Mouse (Mus musculus) small intestine, adult 2 months (tissue): ENCODE data around the gene Ccdc127. TPM values are rescaled to one million over a fixed set of nuclear protein-coding genes. Genes with fewer than 3 reads are reported as not detected.

Source experiments
- H3K27ac ChIP-seq: fragments of 200-500 bp; 2 replicates; pipeline ENCODE4 v1.5.1; 2012; ENCODE audit warnings: low read depth, low read length, control low read depth, inconsistent platforms; ENCODE audit not compliant: insufficient read depth
- H3K27me3 ChIP-seq: fragments of 200-500 bp; 2 replicates; pipeline ENCODE4 v1.6.1; 2012; ENCODE audit warnings: mild to moderate bottlenecking, moderate library complexity, low read length, inconsistent platforms; ENCODE audit not compliant: control insufficient read depth, insufficient read depth
- H3K36me3 ChIP-seq: fragments of 200-500 bp; 2 replicates; pipeline ENCODE4 v1.6.1; 2012; ENCODE audit warnings: mild to moderate bottlenecking, low read length, control low read depth, inconsistent platforms; ENCODE audit not compliant: control insufficient read depth, insufficient read depth
- H3K4me1 ChIP-seq: fragments of 200-500 bp; 2 replicates; pipeline ENCODE4 v1.6.1; 2012; ENCODE audit warnings: low read length, inconsistent platforms, mixed read lengths; ENCODE audit not compliant: control insufficient read depth, insufficient read depth, insufficient read length
- H3K4me3 ChIP-seq: fragments of 200-500 bp; 2 replicates; pipeline ENCODE4 v1.5.1; 2012; ENCODE audit warnings: low read depth, mild to moderate bottlenecking, control low read depth, inconsistent platforms, low read length, moderate library complexity
- CTCF ChIP-seq: fragments of 200-500 bp; IDR thresholded peaks from 2 replicates; pipeline ENCODE4 v1.5.1; 2012; ENCODE audit warnings: low read depth, mild to moderate bottlenecking, control low read depth, inconsistent platforms, low read length, moderate library complexity, mixed read lengths; ENCODE audit not compliant: insufficient replicate concordance, insufficient read length; ENCODE audit errors: extremely low read depth
- POLR2A ChIP-seq: fragments of 200-500 bp; IDR thresholded peaks from 2 replicates; pipeline ENCODE4 v1.6.1; 2012; ENCODE audit warnings: low read depth, mild to moderate bottlenecking, control low read depth, inconsistent platforms, low read length, moderate library complexity
- WGBS: fragments of 180-500 bp; shearing (Covaris S2); methylation state at CpG from one replicate; pipeline ENCODE4 v1.1.7; 2018; 5-methylcytosine and 5-hydroxymethylcytosine counted together
- polyA plus RNA-seq: library from polyadenylated mRNA; depleted of rRNA; stranded (reverse); fragments of >200 nt; gene quantifications from 2 replicates; pipeline ENCODE4 v1.2.3, GENCODE M21; 2012

Gene Ccdc127
- polyA plus RNA-seq, 1 experiment = 0.74 TPM

GRCm38 (mm10) chr13:74314616-74315015, 35.5 kb upstream of the Ccdc127 start:
- Histone ChIP-seq H3K4me1 (peaks cover 3% of the 10 kb centered on the region), H3K27me3 (no peaks in the 10 kb centered on the region), H3K36me3 (peaks cover 39% of the 10 kb centered on the region), H3K4me3 (no peak overlapping the region), H3K27ac (no peak overlapping the region)
- no peak for TF ChIP-seq CTCF
- no peak for TF ChIP-seq POLR2A
- WGBS = 89% methylated on average over 3 of the region's 3 CpGs

DNA sequence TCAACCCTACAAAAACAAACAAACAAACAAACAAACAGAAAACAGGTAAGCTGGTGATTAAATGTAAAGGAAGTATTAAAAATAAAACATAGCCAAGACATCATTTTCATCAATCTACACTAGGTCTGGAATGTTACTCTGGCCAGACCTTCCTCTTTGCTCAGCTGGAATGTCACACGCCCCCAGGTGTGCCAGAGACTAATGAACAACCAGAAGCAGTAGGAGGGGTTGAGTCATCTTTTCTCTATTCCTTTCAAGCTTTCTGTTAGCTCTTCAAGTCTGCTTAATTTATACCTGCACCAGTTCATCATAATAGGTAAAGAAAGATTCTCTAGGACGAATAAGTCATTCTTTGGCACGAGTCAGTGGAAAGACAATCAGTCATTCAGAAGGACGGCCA, 33.7 kb upstream of the Ccdc127 start:
- WGBS = 10% methylated on average over 4 of the region's 4 CpGs
- H3K27me3 ChIP-seq = no peaks in the 10 kb centered on the region
- TF ChIP-seq POLR2A = no peak
- TF ChIP-seq CTCF = no peak
- H3K36me3 ChIP-seq = peaks cover 29% of the 10 kb centered on the region
- peak overlapping the region; percentile 91 for H3K4me3 ChIP-seq
- peak overlapping the region; percentile 92 for H3K27ac ChIP-seq
- H3K4me1 ChIP-seq = peaks cover 3% of the 10 kb centered on the region

GRCm38 (mm10) chr13:74316789-74317169, 33.3 kb upstream of the Ccdc127 start:
- Histone ChIP-seq H3K4me1 (peaks cover 3% of the 10 kb centered on the region), H3K27ac (peak overlapping the region; percentile 92), H3K36me3 (peaks cover 27% of the 10 kb centered on the region), H3K4me3 (peak overlapping the region; percentile 91), H3K27me3 (no peaks in the 10 kb centered on the region)
- TF ChIP-seq CTCF (no peak), POLR2A (no peak)
- 1% methylated on average over 15 of the region's 15 CpGs for WGBS

DNA sequence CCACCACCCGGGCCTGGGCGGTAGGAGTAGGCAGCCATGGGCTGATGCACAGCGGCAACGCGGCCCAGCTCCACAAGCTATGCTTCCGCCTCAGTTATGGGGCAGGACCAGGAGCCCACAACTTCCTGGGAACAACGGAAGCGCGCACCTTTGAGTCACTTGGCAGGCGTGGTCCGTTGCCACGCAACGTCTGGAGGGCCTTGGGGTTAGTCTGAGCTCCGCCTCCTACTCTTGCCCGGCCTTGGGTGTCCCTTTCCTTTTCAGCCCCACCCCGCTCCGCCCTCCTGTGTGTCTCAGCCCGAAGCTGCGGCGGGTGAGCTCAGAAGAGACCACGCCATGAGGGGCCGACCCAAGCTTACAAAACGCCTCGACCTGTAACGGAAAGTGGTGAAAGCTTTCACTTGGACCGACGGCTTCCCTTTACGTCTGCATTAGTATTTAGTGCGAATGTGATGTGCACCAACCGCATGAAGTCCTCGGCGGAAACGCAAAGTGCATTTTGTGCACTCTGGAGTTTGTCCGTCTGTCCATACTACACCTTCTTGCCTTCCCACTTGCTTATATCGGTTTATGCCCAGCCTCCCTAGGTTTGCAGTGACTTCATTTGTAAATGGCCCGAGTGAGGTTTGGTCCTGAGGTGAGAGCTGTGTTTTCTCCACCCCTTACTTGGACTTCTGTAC, 32.8 kb upstream of the Ccdc127 start, which contains the start of gene Pdcd6:
Gene Pdcd6 (minus strand): TSS at position 411 of the 680 bp plus-strand sequence.
- Histone ChIP-seq H3K36me3 (peaks cover 29% of the 10 kb centered on the region), H3K4me1 (peaks cover 3% of the 10 kb centered on the region), H3K27me3 (no peaks in the 10 kb centered on the region), H3K27ac (peak within 1 kb of the TSS; percentile 92), H3K4me3 (peak within 1 kb of the TSS; percentile 91)
- TF ChIP-seq POLR2A = peak; percentile 82; the same call in 1 of the 2 replicates
- no peak for TF ChIP-seq CTCF
- WGBS = 0% methylated on average over 36 of the region's 36 CpGs

GRCm38 (mm10) chr13:74329321-74329720, 20.8 kb upstream of the Ccdc127 start:
- Histone ChIP-seq H3K4me1 (no peaks in the 10 kb centered on the region; the same call in 1 of the 2 replicates), H3K4me3 (no peak overlapping the region), H3K36me3 (peaks cover 65% of the 10 kb centered on the region), H3K27me3 (no peaks in the 10 kb centered on the region), H3K27ac (no peak overlapping the region)
- no peak for TF ChIP-seq CTCF
- no peak for TF ChIP-seq POLR2A

GRCm38 (mm10) chr13:74341036-74341435, 9.1 kb upstream of the Ccdc127 start:
- 36% methylated on average over 3 of the region's 3 CpGs for WGBS
- Histone ChIP-seq H3K4me1 (no peaks in the 10 kb centered on the region), H3K4me3 (no peak overlapping the region), H3K36me3 (peaks cover 53% of the 10 kb centered on the region), H3K27ac (no peak overlapping the region), H3K27me3 (no peaks in the 10 kb centered on the region)
- no peak for TF ChIP-seq CTCF
- TF ChIP-seq POLR2A = no peak

DNA sequence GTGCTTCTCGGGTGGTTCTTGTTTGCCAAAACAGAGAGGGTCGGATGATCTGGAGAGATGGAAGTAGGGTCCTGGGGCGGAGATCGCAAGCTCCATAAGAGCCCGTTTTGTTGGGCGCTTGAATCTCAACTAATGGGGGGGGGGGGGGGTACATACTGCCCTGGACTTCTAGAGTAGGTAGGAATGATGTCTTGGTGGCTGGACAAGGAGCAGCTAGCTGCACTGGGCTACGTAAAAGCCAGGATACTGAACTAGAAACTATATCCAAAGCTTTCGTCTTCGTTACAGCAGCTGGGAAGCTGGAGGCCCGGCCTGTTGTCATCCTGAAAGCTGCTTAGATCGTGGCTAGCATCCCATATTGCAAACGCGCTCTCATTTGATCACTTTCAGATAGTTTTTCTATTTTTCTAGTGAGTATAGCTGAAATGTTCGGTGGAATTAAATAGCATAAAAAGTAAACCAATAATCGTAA, 362 bp downstream of the Ccdc127 start:
- H3K27ac ChIP-seq = peak overlapping the region; percentile 42; the same call in 1 of the 2 replicates
- TF ChIP-seq POLR2A = no peak
- TF ChIP-seq CTCF = no peak
- under 1% methylated on average over 15 of the region's 15 CpGs for WGBS
- H3K4me3 ChIP-seq = peak overlapping the region; percentile 89
- H3K4me1 ChIP-seq = no peaks in the 10 kb centered on the region
- peaks cover 11% of the 10 kb centered on the region for H3K36me3 ChIP-seq
- no peaks in the 10 kb centered on the region for H3K27me3 ChIP-seq
